Mouse (Mus musculus) midbrain, embryonic 14.5 days (tissue): ENCODE results near the gene Ltb. TPM values are rescaled to one million over a fixed set of nuclear protein-coding genes. Genes with fewer than 3 reads are reported as not detected.

Experiments
- ATAC-seq: fragments of 200-750 bp; cut with Nextera tagmentation; 2 replicates; pipeline ENCODE4 v1.8.0; 2017; ENCODE audit warnings: moderate number of reproducible peaks, moderate library complexity; ENCODE audit not compliant: low FRiP score, low TSS enrichment
- DNase-seq: peaks from one replicate; pipeline ENCODE4 v3.0.0-alpha.2; 2015
- H3K27ac ChIP-seq: fragments of 300-500 bp; sonication (generic); replicated peaks from 2 replicates; pipeline ENCODE4 v1.5.1; 2014; ENCODE audit warnings: mild to moderate bottlenecking, low read depth, low read length, moderate library complexity
- H3K27me3 ChIP-seq: fragments of 300-500 bp; sonication (generic); 2 replicates; pipeline ENCODE4 v1.6.1; 2014; ENCODE audit warnings: low read length, control low read depth, mixed read lengths; ENCODE audit not compliant: control insufficient read depth, insufficient read depth
- H3K36me3 ChIP-seq: fragments of 300-500 bp; sonication (generic); 2 replicates; pipeline ENCODE4 v1.6.1; 2014; ENCODE audit warnings: low read length, control low read depth; ENCODE audit not compliant: control insufficient read depth, insufficient read depth
- H3K4me1 ChIP-seq: fragments of 300-500 bp; sonication (generic); 2 replicates; pipeline ENCODE4 v1.6.1; 2014; ENCODE audit warnings: mild to moderate bottlenecking, antibody characterized with exemption, low read length, control low read depth; ENCODE audit not compliant: control insufficient read depth, insufficient read depth
- H3K4me2 ChIP-seq: fragments of 300-500 bp; sonication (generic); 2 replicates; pipeline ENCODE4 v1.6.1; 2014; ENCODE audit warnings: mild to moderate bottlenecking, low read length, moderate library complexity
- H3K4me3 ChIP-seq: fragments of 300-500 bp; sonication (generic); replicated peaks from 2 replicates; pipeline ENCODE4 v1.5.1; 2014; ENCODE audit warnings: low read depth, low read length
- H3K9ac ChIP-seq: fragments of 300-500 bp; sonication (generic); replicated peaks from 2 replicates; pipeline ENCODE4 v1.6.1; 2014; ENCODE audit warnings: mild to moderate bottlenecking, low read length, moderate library complexity
- H3K9me3 ChIP-seq: fragments of 300-500 bp; sonication (generic); 2 replicates; pipeline ENCODE4 v1.6.1; 2016; ENCODE audit warnings: low read length, control low read depth, mixed read lengths; ENCODE audit not compliant: control insufficient read depth
- WGBS: fragments of 180-500 bp; shearing (Covaris S2); extraction: QIAGEN DNeasy Blood & Tissue Kit; methylation state at CpG from one replicate; pipeline ENCODE4 v1.1.7; 2014; 5-methylcytosine and 5-hydroxymethylcytosine counted together
- polyA plus RNA-seq: library from polyadenylated mRNA; unstranded; fragments of >200 nt; fragmentation: Nextera tagmentation; extraction: Ambion mirVana; gene quantifications from 2 replicates; pipeline ENCODE4 v1.2.1, GENCODE M21; 2014

The Ltb gene
- polyA plus RNA-seq, 1 experiment from 2014 or later, result 0.74 TPM

DNA sequence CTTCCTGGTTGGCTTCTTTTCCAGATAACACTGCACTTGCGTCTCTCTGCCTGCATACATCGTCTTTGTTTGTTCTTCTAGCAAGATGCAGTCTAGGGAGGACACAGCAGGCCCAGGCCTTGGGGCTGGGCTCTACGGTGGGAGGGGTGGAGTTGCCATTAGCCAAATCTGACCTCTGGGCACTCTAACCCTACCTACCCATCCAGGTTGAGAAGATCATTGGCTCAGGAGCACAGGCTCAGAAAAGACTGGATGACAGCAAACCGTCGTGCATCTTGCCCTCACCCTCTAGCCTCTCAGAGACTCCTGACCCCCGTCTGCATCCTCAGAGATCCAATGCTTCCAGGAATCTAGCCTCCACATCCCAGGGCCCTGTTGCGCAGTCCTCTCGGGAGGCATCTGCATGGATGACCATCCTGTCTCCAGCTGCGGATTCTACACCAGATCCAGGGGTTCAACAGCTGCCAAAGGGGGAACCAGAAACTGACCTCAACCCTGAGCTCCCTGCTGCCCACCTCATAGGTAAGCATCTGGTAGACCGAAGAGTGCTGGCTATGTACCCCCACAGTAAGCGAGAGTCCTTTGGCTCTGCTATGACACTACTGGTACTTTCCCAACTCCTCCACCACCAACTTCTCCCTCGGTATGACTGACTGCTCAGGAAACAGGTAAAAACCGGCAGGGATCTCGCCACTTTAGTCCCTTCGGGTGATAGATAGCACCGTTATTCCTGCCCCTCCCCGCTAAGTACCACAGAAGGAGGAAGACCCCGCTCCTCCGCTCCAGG, 798 bp downstream of the Ltb start:
- H3K36me3 ChIP-seq, result no peaks in the 10 kb centered on the region
- peaks cover 29% of the 10 kb centered on the region for H3K27me3 ChIP-seq
- H3K9me3 ChIP-seq, result no peaks in the 10 kb centered on the region
- peak overlapping the region; percentile 62 for H3K4me2 ChIP-seq
- 46% methylated on average over 19 of the region's 19 CpGs for WGBS
- H3K27ac ChIP-seq, result no peak overlapping the region
- peak overlapping the region; percentile 30 for H3K4me3 ChIP-seq
- ATAC-seq (no peak), DNase-seq (no peak)
- peak overlapping the region; percentile 42; the same call in 1 of the 2 replicates for H3K9ac ChIP-seq
- H3K4me1 ChIP-seq, result peaks cover 6% of the 10 kb centered on the region; the same call in 1 of the 2 replicates

DNA sequence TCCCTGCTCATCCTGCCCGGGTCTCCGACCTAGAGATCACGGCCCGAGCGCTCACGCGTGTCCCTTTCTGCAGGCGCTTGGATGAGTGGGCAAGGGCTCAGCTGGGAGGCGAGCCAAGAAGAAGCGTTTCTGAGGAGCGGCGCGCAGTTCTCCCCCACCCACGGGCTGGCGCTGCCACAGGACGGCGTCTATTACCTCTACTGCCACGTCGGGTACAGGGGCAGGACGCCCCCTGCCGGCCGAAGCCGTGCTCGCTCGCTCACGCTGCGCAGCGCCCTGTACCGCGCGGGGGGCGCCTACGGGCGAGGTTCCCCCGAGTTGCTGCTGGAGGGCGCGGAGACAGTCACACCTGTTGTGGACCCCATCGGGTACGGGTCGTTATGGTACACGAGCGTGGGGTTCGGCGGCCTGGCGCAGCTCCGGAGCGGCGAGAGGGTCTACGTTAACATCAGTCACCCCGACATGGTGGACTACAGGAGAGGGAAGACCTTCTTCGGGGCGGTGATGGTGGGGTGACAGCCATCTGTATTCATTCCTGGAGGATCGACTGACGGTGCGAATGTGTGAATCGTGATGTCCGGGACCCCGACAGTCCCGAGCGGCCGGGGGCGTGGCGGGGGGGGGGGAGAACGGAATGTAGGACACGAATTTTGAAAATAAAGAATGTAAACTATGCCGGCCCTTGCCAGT, 1.5 kb downstream of the Ltb start:
- H3K27me3 ChIP-seq, result peaks cover 29% of the 10 kb centered on the region
- peaks cover 6% of the 10 kb centered on the region; the same call in 1 of the 2 replicates for H3K4me1 ChIP-seq
- no peaks in the 10 kb centered on the region for H3K9me3 ChIP-seq
- ATAC-seq (peak; percentile 71), DNase-seq (peak; percentile 84)
- H3K27ac ChIP-seq, result no peak overlapping the region
- H3K4me2 ChIP-seq, result peak overlapping the region; percentile 62
- no peaks in the 10 kb centered on the region for H3K36me3 ChIP-seq
- peak overlapping the region; percentile 42; the same call in 1 of the 2 replicates for H3K9ac ChIP-seq
- WGBS, result 1% methylated on average over 66 of the region's 66 CpGs
- peak overlapping the region; percentile 30 for H3K4me3 ChIP-seq

DNA sequence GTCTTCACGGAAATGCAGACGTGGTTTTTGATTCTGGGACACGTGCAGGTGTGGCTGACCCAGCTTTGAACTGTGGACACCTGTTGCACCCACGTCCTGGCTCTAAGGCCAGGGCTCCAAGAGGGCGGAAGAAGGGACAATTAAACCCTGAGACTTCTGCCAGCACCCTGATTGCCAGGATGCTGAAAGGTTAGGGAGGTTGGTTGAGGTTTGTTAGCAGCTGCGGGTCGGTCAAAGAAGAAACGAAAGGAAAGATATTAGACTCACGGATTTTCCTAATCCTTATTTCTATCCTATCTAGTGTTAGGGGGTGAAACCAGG, 2.0 kb downstream of the Ltb start:
- 41% methylated on average over 9 of the region's 9 CpGs for WGBS
- Histone ChIP-seq H3K27ac (no peak overlapping the region), H3K9me3 (no peaks in the 10 kb centered on the region), H3K27me3 (peaks cover 29% of the 10 kb centered on the region), H3K4me1 (peaks cover 6% of the 10 kb centered on the region; the same call in 1 of the 2 replicates), H3K9ac (no peak overlapping the region; the same call in 1 of the 2 replicates), H3K36me3 (no peaks in the 10 kb centered on the region), H3K4me2 (peak overlapping the region; percentile 62), H3K4me3 (peak overlapping the region; percentile 30)
- DNase-seq (no peak), ATAC-seq (no peak)

DNA sequence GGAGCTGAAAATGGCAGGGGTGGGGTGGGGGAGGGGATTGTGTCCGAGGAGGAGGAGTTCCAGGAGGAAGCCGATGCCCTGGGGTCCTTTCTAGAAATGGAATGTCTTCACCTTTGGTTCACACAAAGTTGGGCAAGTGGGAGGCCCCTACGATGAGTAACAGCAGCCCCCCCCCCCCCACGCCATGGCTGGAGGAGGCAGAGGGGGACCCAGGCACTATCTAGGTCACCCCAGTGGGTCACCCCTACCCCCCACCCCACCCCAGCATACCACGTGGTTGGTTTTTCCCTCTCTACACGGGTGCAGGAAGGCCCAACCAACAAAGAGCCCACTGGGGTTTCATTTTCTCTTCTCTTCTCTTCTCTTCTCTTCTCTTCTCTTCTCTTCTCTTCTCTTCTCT, 2.9 kb downstream of the Ltb start:
- DNase-seq (no peak), ATAC-seq (no peak)
- Histone ChIP-seq H3K27me3 (peaks cover 29% of the 10 kb centered on the region), H3K36me3 (no peaks in the 10 kb centered on the region), H3K27ac (no peak overlapping the region), H3K4me3 (no peak overlapping the region), H3K4me2 (no peak overlapping the region), H3K9me3 (no peaks in the 10 kb centered on the region), H3K9ac (no peak overlapping the region), H3K4me1 (peaks cover 6% of the 10 kb centered on the region; the same call in 1 of the 2 replicates)
- WGBS, result 46% methylated on average over 6 of the region's 6 CpGs

DNA sequence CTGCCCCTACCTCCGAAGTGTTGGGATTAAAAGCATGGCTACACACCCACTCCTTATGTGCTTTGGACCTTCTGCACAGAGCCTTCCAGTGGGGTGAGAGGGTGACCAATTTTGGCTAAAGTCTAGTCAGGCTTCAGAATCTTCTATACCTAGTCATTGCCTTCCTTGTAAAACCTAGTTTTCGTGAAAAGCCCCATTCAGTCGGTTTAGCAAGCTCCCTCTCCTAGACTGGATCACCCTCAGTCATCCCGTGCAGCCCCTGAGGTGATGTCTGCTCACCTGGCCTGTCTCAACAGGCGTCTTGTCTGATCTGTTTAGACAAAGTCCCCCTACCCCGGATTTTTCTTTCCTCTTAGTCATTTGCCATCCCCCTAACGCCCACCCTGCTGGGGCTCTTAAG, 3.8 kb downstream of the Ltb start:
- H3K36me3 ChIP-seq, result no peaks in the 10 kb centered on the region
- H3K9me3 ChIP-seq, result no peaks in the 10 kb centered on the region
- peaks cover 29% of the 10 kb centered on the region for H3K27me3 ChIP-seq
- no peak for ATAC-seq
- H3K4me2 ChIP-seq, result no peak overlapping the region
- no peak overlapping the region for H3K27ac ChIP-seq
- no peak for DNase-seq
- WGBS, result 68% methylated on average over 7 of the region's 7 CpGs
- H3K9ac ChIP-seq, result no peak overlapping the region
- peaks cover 6% of the 10 kb centered on the region; the same call in 1 of the 2 replicates for H3K4me1 ChIP-seq
- H3K4me3 ChIP-seq, result no peak overlapping the region

DNA sequence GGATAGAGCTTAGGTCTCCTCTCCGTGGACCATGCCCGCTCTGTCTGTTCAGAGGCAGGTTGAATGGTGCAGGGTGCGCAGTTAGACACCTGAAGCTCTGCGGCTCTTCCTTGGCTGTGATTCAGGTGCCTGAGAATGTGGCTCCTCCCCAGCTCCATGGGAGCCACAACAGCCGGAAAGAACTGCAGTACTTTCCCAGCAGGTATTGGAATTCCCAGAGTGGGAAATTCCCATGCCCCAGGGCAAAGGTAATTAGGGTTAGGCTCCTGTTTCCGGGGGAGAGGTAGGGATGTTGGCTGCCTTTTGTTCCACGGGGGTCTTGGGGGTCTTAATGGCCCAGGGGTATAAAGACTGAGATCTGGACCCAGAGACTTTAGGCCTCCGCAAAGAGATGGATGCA, 4.7 kb downstream of the Ltb start:
- Histone ChIP-seq H3K36me3 (no peaks in the 10 kb centered on the region), H3K27me3 (peaks cover 29% of the 10 kb centered on the region), H3K4me2 (no peak overlapping the region), H3K9me3 (no peaks in the 10 kb centered on the region), H3K4me3 (no peak overlapping the region), H3K9ac (no peak overlapping the region), H3K4me1 (peaks cover 6% of the 10 kb centered on the region; the same call in 1 of the 2 replicates), H3K27ac (no peak overlapping the region)
- WGBS, result 40% methylated on average over 8 of the region's 8 CpGs
- DNase-seq (no peak), ATAC-seq (no peak)

DNA sequence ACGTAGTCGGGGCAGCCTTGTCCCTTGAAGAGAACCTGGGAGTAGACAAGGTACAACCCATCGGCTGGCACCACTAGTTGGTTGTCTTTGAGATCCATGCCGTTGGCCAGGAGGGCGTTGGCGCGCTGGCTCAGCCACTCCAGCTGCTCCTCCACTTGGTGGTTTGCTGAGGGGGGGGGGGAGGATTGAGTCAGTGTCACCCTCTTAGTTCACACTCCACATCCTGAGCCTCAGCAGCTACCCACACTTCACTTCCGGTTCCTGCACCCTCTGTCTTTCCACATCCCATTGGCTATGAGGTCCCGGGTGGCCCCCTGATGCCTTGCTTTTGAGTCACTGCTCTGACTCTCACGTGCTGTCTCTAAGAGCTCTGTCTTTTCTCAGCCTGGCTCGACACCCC, 6.2 kb downstream of the Ltb start:
- Histone ChIP-seq H3K4me2 (no peak overlapping the region), H3K27me3 (peaks cover 20% of the 10 kb centered on the region), H3K9me3 (no peaks in the 10 kb centered on the region), H3K36me3 (no peaks in the 10 kb centered on the region), H3K27ac (no peak overlapping the region), H3K4me3 (no peak overlapping the region), H3K9ac (no peak overlapping the region), H3K4me1 (peaks cover 6% of the 10 kb centered on the region; the same call in 1 of the 2 replicates)
- no peak for ATAC-seq
- WGBS, result 87% methylated on average over 11 of the region's 11 CpGs
- DNase-seq, result no peak

DNA sequence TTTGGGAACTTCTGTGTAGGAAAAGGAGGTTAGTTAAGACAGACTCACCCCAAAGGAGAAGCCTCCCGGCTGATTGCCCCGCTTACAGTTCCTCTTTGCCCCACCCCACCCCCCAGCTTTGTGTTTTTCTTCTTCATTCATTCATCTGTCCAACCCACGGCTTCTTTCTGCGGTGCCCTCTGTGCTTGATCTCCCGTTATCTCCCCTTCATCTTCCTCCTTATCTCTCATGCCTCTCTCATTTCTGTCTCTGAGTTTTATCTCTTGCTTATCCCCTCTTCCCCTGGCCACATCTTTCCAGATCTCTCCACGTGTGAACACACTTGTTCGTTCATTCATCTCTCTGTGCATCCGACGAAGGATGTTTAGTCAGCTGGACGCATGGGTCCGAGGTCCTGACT, 6.9 kb downstream of the Ltb start:
- DNase-seq, result no peak
- Histone ChIP-seq H3K4me2 (no peak overlapping the region), H3K36me3 (no peaks in the 10 kb centered on the region), H3K9me3 (no peaks in the 10 kb centered on the region), H3K27me3 (peaks cover 13% of the 10 kb centered on the region), H3K9ac (no peak overlapping the region), H3K4me1 (no peaks in the 10 kb centered on the region), H3K4me3 (no peak overlapping the region), H3K27ac (no peak overlapping the region)
- 80% methylated on average over 11 of the region's 11 CpGs for WGBS
- no peak for ATAC-seq
